Mouse (Mus musculus) cerebellum, postnatal 36 days (tissue): ENCODE results near the gene Nav1.
A peak's percentile ranks its signal among the peaks of the same experiment; 100 is the strongest.

Experiments used
- DNase-seq, 2 experiments: peaks; one replicate each; pipeline ENCODE4 v3.0.0; 2021 to 2022; ENCODE audit warnings: mixed read lengths in 2 of 2

Nav1 gene

GRCm38 (mm10) chr1:135544504-135545146 lies 62.5 kb downstream of the Nav1 start:
- peak; percentile 82 for DNase-seq

- no peak for DNase-seq
These were observed 64.0 kb downstream of the Nav1 start for GRCm38 (mm10) chr1:135542841-135543810.

- DNase-seq: no peak
These were observed 65.0 kb downstream of the Nav1 start for GRCm38 (mm10) chr1:135542080-135542479.

- peak; percentile 76 to 83 for DNase-seq
These were observed 66.8 kb downstream of the Nav1 start for GRCm38 (mm10) chr1:135540270-135540669.

- DNase-seq: no peak
These were observed 68.4 kb downstream of the Nav1 start for GRCm38 (mm10) chr1:135538441-135539265.

- DNase-seq: no peak
These were observed 70.3 kb downstream of the Nav1 start for GRCm38 (mm10) chr1:135536822-135537221.

GRCm38 (mm10) chr1:135536326-135536725 lies 70.8 kb downstream of the Nav1 start:
- DNase-seq: no peak

GRCm38 (mm10) chr1:135535256-135535655 lies 71.8 kb downstream of the Nav1 start:
- no peak for DNase-seq

- no peak for DNase-seq
These were observed 72.3 kb downstream of the Nav1 start for GRCm38 (mm10) chr1:135534782-135535181.

- DNase-seq: no peak
These were observed 73.0 kb downstream of the Nav1 start for GRCm38 (mm10) chr1:135534070-135534469.

- DNase-seq: no peak
These were observed 74.7 kb downstream of the Nav1 start for GRCm38 (mm10) chr1:135532383-135532782.

- no peak for DNase-seq
These were observed 75.1 kb downstream of the Nav1 start for GRCm38 (mm10) chr1:135531981-135532380.

GRCm38 (mm10) chr1:135531081-135531480 lies 76.0 kb downstream of the Nav1 start:
- DNase-seq: no peak

GRCm38 (mm10) chr1:135524518-135524860 lies 82.6 kb downstream of the Nav1 start:
- DNase-seq: no peak

GRCm38 (mm10) chr1:135523780-135524517 lies 83.1 kb downstream of the Nav1 start:
- DNase-seq: no peak

GRCm38 (mm10) chr1:135523344-135523743 lies 83.8 kb downstream of the Nav1 start:
- no peak for DNase-seq

GRCm38 (mm10) chr1:135520550-135521168 lies 86.4 kb downstream of the Nav1 start:
- no peak for DNase-seq

- no peak for DNase-seq
These were observed 88.4 kb downstream of the Nav1 start for GRCm38 (mm10) chr1:135518661-135519060.

- DNase-seq: no peak
These were observed 89.6 kb downstream of the Nav1 start for GRCm38 (mm10) chr1:135517469-135517868.

- no peak for DNase-seq
These were observed 90.4 kb downstream of the Nav1 start for GRCm38 (mm10) chr1:135516511-135517305.

GRCm38 (mm10) chr1:135515633-135516238 lies 91.4 kb downstream of the Nav1 start:
- DNase-seq: no peak
